Mouse (Mus musculus) liver, embryonic 12.5 days (tissue): ENCODE results near the gene Gm49380. TPM values are rescaled to one million over a fixed set of nuclear protein-coding genes. Genes with fewer than 3 reads are reported as not detected.
A peak's percentile ranks its signal among the peaks of the same experiment; 100 is the strongest.
"Not testable (repeated sequence)": the region's sequence is repeated elsewhere in the genome, so short reads cannot be mapped to it uniquely, and the experiment has no call there.

ENCODE experiments used
- ATAC-seq: fragments of 200-750 bp; cut with Nextera tagmentation; 2 replicates; pipeline ENCODE4 v1.8.0; 2017; ENCODE audit warnings: moderate number of reproducible peaks, mild to moderate bottlenecking, moderate library complexity
- H3K27ac ChIP-seq: fragments of 300-500 bp; sonication (generic); 2 replicates; pipeline ENCODE4 v1.5.1; 2016; ENCODE audit warnings: mild to moderate bottlenecking
- H3K27me3 ChIP-seq: fragments of 300-500 bp; sonication (generic); replicated peaks from 2 replicates; pipeline ENCODE4 v1.6.1; 2016; ENCODE audit warnings: mild to moderate bottlenecking, moderate library complexity
- H3K36me3 ChIP-seq: fragments of 300-500 bp; sonication (generic); 2 replicates; pipeline ENCODE4 v1.6.1; 2016; ENCODE audit warnings: mild to moderate bottlenecking, moderate library complexity
- H3K4me1 ChIP-seq: fragments of 300-500 bp; sonication (generic); 2 replicates; pipeline ENCODE4 v1.6.1; 2016
- H3K4me2 ChIP-seq: fragments of 300-500 bp; sonication (generic); 2 replicates; pipeline ENCODE4 v1.6.1; 2016; ENCODE audit warnings: mild to moderate bottlenecking, moderate library complexity
- H3K4me3 ChIP-seq: fragments of 300-500 bp; sonication (generic); 2 replicates; pipeline ENCODE4 v1.5.1; 2016; ENCODE audit warnings: mild to moderate bottlenecking, moderate library complexity
- H3K9ac ChIP-seq: fragments of 300-500 bp; sonication (generic); 2 replicates; pipeline ENCODE4 v1.6.1; 2016; ENCODE audit warnings: mild to moderate bottlenecking, moderate library complexity
- H3K9me3 ChIP-seq: fragments of 300-500 bp; sonication (generic); replicated peaks from 2 replicates; pipeline ENCODE4 v1.6.1; 2016; ENCODE audit warnings: mild to moderate bottlenecking, moderate library complexity
- WGBS: fragments of 180-500 bp; shearing (Covaris S2); methylation state at CpG from one replicate; pipeline ENCODE4 v1.1.7; 2016; ENCODE audit not compliant: insufficient replicate concordance; 5-methylcytosine and 5-hydroxymethylcytosine counted together
- polyA plus RNA-seq: library from polyadenylated mRNA; unstranded; fragments of >200 nt; fragmentation: Nextera tagmentation; extraction: Ambion mirVana; gene quantifications from 2 replicates; pipeline ENCODE4 v1.2.1, GENCODE M21; 2016

Gm49380 gene
- polyA plus RNA-seq, 1 experiment from 2014 or later = not detected

- no peak overlapping the region for H3K27ac ChIP-seq
- no peaks in the 10 kb centered on the region for H3K36me3 ChIP-seq
Observed at GRCm38 (mm10) chr9:44119011-44119410, 5.7 kb upstream of the Gm49380 start.

DNA sequence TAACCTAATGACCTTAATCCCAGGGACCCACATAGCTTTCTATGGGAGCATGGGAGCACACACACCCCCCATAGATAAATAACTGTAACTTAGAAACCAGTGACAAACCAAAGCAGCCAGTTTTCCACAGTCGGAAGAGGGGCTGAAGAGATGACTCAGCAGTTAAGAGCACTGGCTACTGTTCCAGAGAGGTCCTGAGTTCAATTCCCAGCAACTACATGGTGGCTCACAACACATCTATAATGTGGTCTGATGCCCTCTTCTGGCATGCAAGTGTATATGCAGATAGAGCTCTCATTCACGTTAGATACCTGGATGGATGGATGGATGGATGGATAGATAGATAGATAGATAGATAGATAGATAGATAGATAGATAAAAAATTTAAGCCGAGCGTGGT is 2.9 kb upstream of the Gm49380 start:
- Histone ChIP-seq H3K9ac (no peak overlapping the region), H3K4me2 (no peak overlapping the region), H3K27me3 (no peaks in the 10 kb centered on the region), H3K27ac (no peak overlapping the region), H3K36me3 (peaks cover 3% of the 10 kb centered on the region; the same call in 1 of the 2 replicates), H3K4me3 (no peak overlapping the region), H3K9me3 (no peaks in the 10 kb centered on the region), H3K4me1 (peaks cover 18% of the 10 kb centered on the region)
- WGBS = 72% methylated on average over 4 of the region's 4 CpGs
- ATAC-seq = no peak

More at GRCm38 (mm10) chr9:44119011-44119410, 5.7 kb upstream of the Gm49380 start:
- WGBS = 34% methylated on average over 5 of the region's 5 CpGs
- H3K4me1 ChIP-seq = peaks cover 8% of the 10 kb centered on the region
- H3K4me2 ChIP-seq = no peak overlapping the region
- ATAC-seq = no peak
- no peaks in the 10 kb centered on the region for H3K27me3 ChIP-seq
- no peaks in the 10 kb centered on the region for H3K9me3 ChIP-seq
- no peak overlapping the region for H3K4me3 ChIP-seq
- no peak overlapping the region for H3K9ac ChIP-seq

GRCm38 (mm10) chr9:44115599-44115998 is 2.3 kb upstream of the Gm49380 start:
- no peak for ATAC-seq

DNA sequence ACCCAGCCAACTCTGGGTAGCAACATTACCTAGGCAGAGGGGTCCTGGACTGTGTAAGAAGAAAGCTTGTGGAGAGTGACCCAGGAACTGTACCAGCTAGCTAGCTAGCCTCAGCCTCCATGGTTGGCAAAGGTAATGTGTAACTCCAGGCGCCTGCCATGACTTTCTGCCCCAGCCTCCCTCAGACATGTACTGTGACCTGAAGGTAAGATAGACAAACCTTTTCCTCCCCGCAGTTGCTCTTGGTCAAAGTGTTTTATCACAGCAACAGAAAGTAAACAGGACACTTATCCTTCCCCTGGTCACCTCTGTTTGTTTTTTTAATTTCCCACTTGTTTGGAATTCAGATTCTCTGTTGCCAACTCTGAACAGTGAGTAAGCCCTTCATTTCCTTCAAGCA is 1.2 kb upstream of the Gm49380 start:
- WGBS = 71% methylated on average over 2 of the region's 2 CpGs
- Histone ChIP-seq H3K4me1 (peaks cover 33% of the 10 kb centered on the region), H3K36me3 (peaks cover 19% of the 10 kb centered on the region), H3K9me3 (no peaks in the 10 kb centered on the region), H3K4me3 (no peak overlapping the region), H3K9ac (peak overlapping the region; percentile 56), H3K4me2 (peak overlapping the region; percentile 62; the same call in 1 of the 2 replicates), H3K27me3 (no peaks in the 10 kb centered on the region), H3K27ac (peak overlapping the region; percentile 32; the same call in 1 of the 2 replicates)
- ATAC-seq = no peak

More at GRCm38 (mm10) chr9:44115599-44115998, 2.3 kb upstream of the Gm49380 start:
- H3K4me1 ChIP-seq = peaks cover 21% of the 10 kb centered on the region
- no peak overlapping the region for H3K4me2 ChIP-seq
- H3K27ac ChIP-seq = no peak overlapping the region
- no peaks in the 10 kb centered on the region for H3K27me3 ChIP-seq
- no peak overlapping the region for H3K4me3 ChIP-seq
- 84% methylated on average over 9 of the region's 9 CpGs for WGBS
- no peaks in the 10 kb centered on the region for H3K9me3 ChIP-seq
- no peak overlapping the region for H3K9ac ChIP-seq
- peaks cover 7% of the 10 kb centered on the region; the same call in 1 of the 2 replicates for H3K36me3 ChIP-seq

DNA sequence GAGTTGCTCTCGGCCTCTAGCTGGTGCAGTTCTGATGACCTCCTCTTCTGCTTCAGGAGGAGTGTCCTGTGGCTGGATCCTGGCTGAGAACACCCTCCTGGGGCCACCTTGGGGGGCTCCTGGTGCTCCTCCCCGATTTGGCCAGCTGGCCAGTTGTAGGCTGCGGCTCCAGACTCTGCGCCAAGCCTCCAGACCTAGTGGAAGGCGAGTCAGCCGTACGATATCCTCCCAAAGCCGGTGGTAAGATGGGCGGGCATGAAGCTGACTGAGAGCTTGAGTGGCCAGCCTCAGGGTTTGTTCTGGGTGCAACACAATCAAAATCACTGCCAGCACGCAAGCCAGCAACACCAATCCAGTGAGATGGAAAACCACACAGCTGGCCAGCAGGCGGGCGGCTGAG is 1.4 kb downstream of the Gm49380 start:
- not testable (repeated sequence) for ATAC-seq
- H3K4me1 ChIP-seq = peaks cover 58% of the 10 kb centered on the region
- 71% methylated on average over 10 of the region's 12 CpGs for WGBS

DNA sequence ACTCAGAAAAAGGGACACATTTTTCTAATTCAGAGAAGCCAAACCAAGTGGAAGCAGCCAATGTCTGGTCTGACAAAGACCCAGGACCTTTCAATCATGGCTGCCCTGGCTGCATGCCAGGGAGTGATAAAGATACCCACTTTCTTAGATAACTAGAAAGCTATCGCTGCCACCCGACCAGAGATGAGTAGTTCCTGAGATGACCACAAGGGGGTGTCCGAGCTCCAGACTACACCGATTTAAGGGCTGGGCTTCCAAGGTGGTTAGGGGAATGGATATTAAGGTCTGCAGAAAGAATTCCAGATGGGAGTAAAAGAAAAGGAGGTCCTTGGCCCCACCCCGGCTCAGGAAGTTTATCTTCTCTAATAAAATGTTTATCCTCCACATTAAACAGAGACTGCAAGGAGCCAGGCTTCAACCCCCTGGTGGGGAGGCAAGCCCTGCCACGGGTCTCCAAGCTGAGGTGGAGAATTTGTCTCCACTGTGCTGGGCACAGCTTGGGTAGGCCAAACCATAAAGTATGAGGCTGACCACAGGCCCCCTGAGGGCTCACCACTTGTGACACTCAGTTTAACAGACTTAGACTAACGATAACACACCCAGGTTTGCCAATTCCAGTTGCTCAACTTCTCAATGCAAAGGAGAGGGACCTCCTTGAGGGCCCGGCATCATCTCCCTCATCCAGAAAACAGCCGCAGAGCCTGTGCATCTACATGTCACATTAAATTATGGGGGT is 3.8 kb downstream of the Gm49380 start:
- Histone ChIP-seq H3K4me1 (peaks cover 63% of the 10 kb centered on the region), H3K9ac (peak overlapping the region; percentile 47), H3K36me3 (peaks cover 65% of the 10 kb centered on the region), H3K27me3 (no peaks in the 10 kb centered on the region), H3K4me3 (peak overlapping the region; percentile 25), H3K9me3 (no peaks in the 10 kb centered on the region), H3K4me2 (peak overlapping the region; percentile 42), H3K27ac (peak overlapping the region; percentile 22; the same call in 1 of the 2 replicates)
- no peak for ATAC-seq
- WGBS = 34% methylated on average over 9 of the region's 9 CpGs

More for the DNA sequence above, 1.4 kb downstream of the Gm49380 start:
- Histone ChIP-seq H3K9ac (peak overlapping the region; percentile 93), H3K4me2 (peak overlapping the region; percentile 73), H3K36me3 (peaks cover 41% of the 10 kb centered on the region), H3K4me3 (peak overlapping the region; percentile 93)
- H3K9me3 ChIP-seq, H3K27ac ChIP-seq, H3K27me3 ChIP-seq: not testable (repeated sequence)

GRCm38 (mm10) chr9:44108269-44109055 is 4.8 kb downstream of the Gm49380 start:
- Histone ChIP-seq H3K4me3 (no peak overlapping the region), H3K9me3 (no peaks in the 10 kb centered on the region), H3K36me3 (peaks cover 70% of the 10 kb centered on the region), H3K4me1 (peaks cover 53% of the 10 kb centered on the region), H3K27me3 (no peaks in the 10 kb centered on the region), H3K27ac (no peak overlapping the region), H3K4me2 (peak overlapping the region; percentile 42), H3K9ac (0 out of 2 replicates have a peak overlapping the region, but pooled peaks have one; percentile 9)
- no peak for ATAC-seq
- WGBS = 83% methylated on average over 31 of the region's 31 CpGs

DNA sequence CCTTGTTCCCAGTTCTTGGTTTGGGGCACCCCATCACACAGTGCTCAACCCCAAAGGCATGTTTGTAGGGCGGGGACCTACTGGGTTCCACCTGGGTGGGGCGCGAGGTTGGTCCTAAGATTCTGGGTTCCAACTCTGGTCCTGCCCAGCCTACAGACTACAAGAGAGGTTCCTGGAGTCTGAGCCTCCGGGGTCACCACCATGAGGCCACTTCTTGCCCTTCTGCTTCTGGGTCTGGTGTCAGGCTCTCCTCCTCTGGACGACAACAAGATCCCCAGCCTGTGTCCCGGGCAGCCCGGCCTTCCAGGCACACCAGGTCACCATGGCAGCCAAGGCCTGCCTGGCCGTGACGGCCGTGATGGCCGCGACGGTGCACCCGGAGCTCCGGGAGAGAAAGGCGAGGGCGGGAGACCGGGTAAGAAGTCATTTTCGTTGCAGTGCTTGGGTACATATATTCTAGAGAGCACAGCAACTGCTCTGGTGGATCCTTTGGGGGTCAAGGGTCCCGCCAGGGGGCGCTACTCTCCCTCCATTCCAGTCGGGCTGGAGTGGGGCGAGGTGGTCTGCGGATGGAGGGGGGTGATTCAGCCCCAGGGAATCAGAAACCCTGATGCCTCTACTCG is 5.6 kb downstream of the Gm49380 start:
- 70% methylated on average over 25 of the region's 25 CpGs for WGBS
- Histone ChIP-seq H3K36me3 (peaks cover 70% of the 10 kb centered on the region), H3K4me1 (peaks cover 53% of the 10 kb centered on the region), H3K9me3 (no peaks in the 10 kb centered on the region), H3K27ac (no peak overlapping the region), H3K4me3 (no peak overlapping the region), H3K9ac (no peak overlapping the region; the same call in 1 of the 2 replicates), H3K4me2 (peak overlapping the region; percentile 18; the same call in 1 of the 2 replicates), H3K27me3 (no peaks in the 10 kb centered on the region)
- ATAC-seq = no peak

DNA sequence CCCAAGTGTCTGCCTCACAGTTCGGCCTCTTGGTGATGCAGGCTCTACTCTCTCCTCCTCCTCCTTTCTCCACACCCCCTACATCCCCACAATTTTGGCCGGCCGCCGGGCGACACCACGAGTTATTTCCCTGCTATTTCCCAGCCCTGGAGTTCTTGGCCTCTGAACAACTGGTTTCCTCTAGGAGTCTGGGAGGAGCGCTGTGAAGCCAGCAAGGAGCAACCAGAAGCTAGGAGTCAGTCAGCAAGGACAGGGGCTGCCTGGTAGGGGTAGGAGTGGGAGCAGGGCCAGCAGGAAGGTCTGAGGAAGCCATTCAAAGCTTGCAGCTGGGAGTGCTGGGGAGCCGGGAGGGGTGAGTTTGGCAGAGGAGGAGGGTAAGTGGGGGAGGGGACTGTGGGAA is 6.2 kb downstream of the Gm49380 start, which contains the start of gene C1qtnf5:
Gene C1qtnf5 (plus strand): TSS at position 136 of the 400 bp plus-strand sequence.
- Histone ChIP-seq H3K27ac (no peak within 1 kb of the TSS; the same call in 1 of the 2 replicates), H3K27me3 (no peaks in the 10 kb centered on the region), H3K4me3 (no peak within 1 kb of the TSS), H3K36me3 (peaks cover 70% of the 10 kb centered on the region), H3K9me3 (no peaks in the 10 kb centered on the region), H3K4me2 (peak within 1 kb of the TSS; percentile 18; the same call in 1 of the 2 replicates), H3K4me1 (peaks cover 53% of the 10 kb centered on the region), H3K9ac (no peak within 1 kb of the TSS; the same call in 1 of the 2 replicates)
- no peak for ATAC-seq
- WGBS = 78% methylated on average over 8 of the region's 8 CpGs

GRCm38 (mm10) chr9:44106596-44106995 is 6.7 kb downstream of the Gm49380 start:
- H3K4me3 ChIP-seq = no peak overlapping the region
- H3K27ac ChIP-seq = no peak overlapping the region; the same call in 1 of the 2 replicates
- ATAC-seq = no peak
- no peak overlapping the region for H3K9ac ChIP-seq
- no peaks in the 10 kb centered on the region for H3K27me3 ChIP-seq
- H3K4me2 ChIP-seq = no peak overlapping the region
- H3K9me3 ChIP-seq = no peaks in the 10 kb centered on the region
- WGBS = 93% methylated on average over 4 of the region's 4 CpGs
- H3K4me1 ChIP-seq = peaks cover 48% of the 10 kb centered on the region
- peaks cover 68% of the 10 kb centered on the region for H3K36me3 ChIP-seq

- H3K4me2 ChIP-seq = no peak overlapping the region
Observed at GRCm38 (mm10) chr9:44106182-44106581, 7.1 kb downstream of the Gm49380 start.

More at GRCm38 (mm10) chr9:44106182-44106581, 7.1 kb downstream of the Gm49380 start:
- no peaks in the 10 kb centered on the region for H3K27me3 ChIP-seq
- H3K9ac ChIP-seq = no peak overlapping the region
- no peak overlapping the region for H3K4me3 ChIP-seq
- WGBS = 94% methylated on average over 7 of the region's 7 CpGs
- no peak overlapping the region; the same call in 1 of the 2 replicates for H3K27ac ChIP-seq
- H3K9me3 ChIP-seq = no peaks in the 10 kb centered on the region
- peaks cover 67% of the 10 kb centered on the region for H3K36me3 ChIP-seq
- no peak for ATAC-seq
- peaks cover 48% of the 10 kb centered on the region for H3K4me1 ChIP-seq
